Mouse (Mus musculus): Measurements from ENCODE around the gene Kcmf1.
"Not testable (repeated sequence)": the region's sequence is repeated elsewhere in the genome, so short reads cannot be mapped to it uniquely, and the experiment has no call there.

DNA sequence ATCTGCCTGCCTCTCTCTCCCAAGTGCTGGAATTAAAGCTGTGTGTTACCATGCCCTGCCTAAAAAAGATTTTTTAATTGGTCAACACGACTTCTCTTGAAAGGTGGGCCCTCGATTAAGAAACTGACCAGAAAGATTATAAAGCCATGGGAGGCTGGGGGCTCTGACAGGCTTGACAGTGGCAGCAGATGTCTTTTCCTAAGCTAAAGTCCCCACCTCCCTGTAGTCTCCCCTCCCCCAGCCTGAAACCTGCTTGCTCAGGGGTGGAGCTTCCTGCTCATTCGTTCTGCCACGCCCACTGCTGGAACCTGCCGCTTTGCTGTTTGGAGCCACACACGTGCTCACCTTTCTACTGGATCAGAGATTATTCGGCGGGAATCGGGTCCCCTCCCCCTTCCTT lies 71.7 kb downstream of the Kcmf1 start:
- TF ChIP-seq CTCF (IDR thresholded peaks at IDR 0.05; ENCODE audit: control insufficient read depth, insufficient read depth, insufficient read length); FOSL1 (IDR thresholded peaks at IDR 0.05; ENCODE audit: insufficient read depth, low read length, poor library complexity, severe bottlenecking); USF1 (IDR thresholded peaks at IDR 0.05; ENCODE audit: low read depth): not testable (repeated sequence)
